Mouse (Mus musculus): Measurements from ENCODE around the gene Tmem30a. TPM values are rescaled to one million over a fixed set of nuclear protein-coding genes. Genes with fewer than 3 reads are reported as not detected.

Tmem30a gene
- total and polyA plus RNA-seq, 2 experiments from 2014 or later: 126 to 182 TPM

GRCm38 (mm10) chr9:79760076-79760475, 33.2 kb downstream of the Tmem30a start:
- Histone ChIP-seq H3K9ac (replicated peaks; ENCODE audit: low read length, poor library complexity, severe bottlenecking) (peak overlapping the region; percentile 84), H3K4me3 (ENCODE audit: low read depth, low read length) (peak overlapping the region; percentile 71), H3K4me2 (ENCODE audit: low read depth, low read length, poor library complexity, severe bottlenecking) (peak overlapping the region; percentile 67), H3K27me3 (ENCODE audit: insufficient read depth, low read length) (no peaks in the 10 kb centered on the region), H3K36me3 (ENCODE audit: insufficient read depth, low read length) (no peaks in the 10 kb centered on the region; the same call in 1 of the 2 replicates), H3K9me3 (ENCODE audit: low read length) (no peaks in the 10 kb centered on the region), H3K27ac (ENCODE audit: low read depth, low read length) (peak overlapping the region; percentile 90), H3K4me1 (ENCODE audit: insufficient read depth, low read length) (peaks cover 4% of the 10 kb centered on the region; the same call in 1 of the 2 replicates)
- no peak for TF ChIP-seq CTCF (IDR thresholded peaks at IDR 0.05)
- peak; percentile 65 for ATAC-seq (ENCODE audit: low FRiP score)
- peak; percentile 46 for DNase-seq (ENCODE audit: low spot score)
- 4% methylated on average over 14 of the region's 14 CpGs for WGBS

- TF ChIP-seq CTCF (IDR thresholded peaks at IDR 0.05): no peak
- Histone ChIP-seq H3K4me3 (ENCODE audit: low read depth, low read length) (peak within 1 kb of the TSS; percentile 71), H3K9ac (replicated peaks; ENCODE audit: low read length, poor library complexity, severe bottlenecking) (peak within 1 kb of the TSS; percentile 84), H3K4me2 (ENCODE audit: low read depth, low read length, poor library complexity, severe bottlenecking) (peak within 1 kb of the TSS; percentile 67), H3K27me3 (ENCODE audit: insufficient read depth, low read length) (no peaks in the 10 kb centered on the region), H3K4me1 (ENCODE audit: insufficient read depth, low read length) (peaks cover 4% of the 10 kb centered on the region; the same call in 1 of the 2 replicates), H3K36me3 (ENCODE audit: insufficient read depth, low read length) (peaks cover 3% of the 10 kb centered on the region; the same call in 1 of the 2 replicates), H3K9me3 (ENCODE audit: low read length) (no peaks in the 10 kb centered on the region), H3K27ac (ENCODE audit: low read depth, low read length) (peak within 1 kb of the TSS; percentile 90)
- peak; percentile 98 for DNase-seq (ENCODE audit: low spot score)
- under 1% methylated on average over 43 of the region's 49 CpGs for whole genome bisulfite sequencing
- ATAC-seq (ENCODE audit: low FRiP score): peak; percentile 99
Measured at GRCm38 (mm10) chr9:79759385-79760005, 33.8 kb downstream of the Tmem30a start, which contains the start of gene Cox7a2. TSS of gene Cox7a2 (minus strand) at chr9:79759878.

DNA sequence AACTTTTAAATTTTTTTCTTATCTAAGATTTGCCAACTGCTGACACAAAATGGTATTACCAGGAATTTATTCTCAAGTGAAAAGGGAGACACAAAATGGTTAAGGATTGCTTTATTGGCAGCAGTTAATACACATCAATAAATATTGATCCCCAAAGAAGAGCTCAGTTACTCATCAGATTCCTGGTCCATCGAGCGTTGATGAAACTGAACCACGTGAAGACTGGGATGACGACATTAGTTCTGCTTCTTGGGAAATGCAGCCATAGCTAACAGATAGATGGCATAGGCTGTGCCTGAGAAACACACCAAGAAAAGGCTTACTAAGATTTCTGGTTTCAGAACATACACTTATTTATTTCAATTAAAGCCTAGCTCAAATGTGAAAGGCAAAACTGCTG, 38.0 kb downstream of the Tmem30a start:
- no peak overlapping the region for H3K4me3 ChIP-seq (ENCODE audit: low read depth, low read length)
- 90% methylated on average over 4 of the region's 4 CpGs for WGBS

DNA sequence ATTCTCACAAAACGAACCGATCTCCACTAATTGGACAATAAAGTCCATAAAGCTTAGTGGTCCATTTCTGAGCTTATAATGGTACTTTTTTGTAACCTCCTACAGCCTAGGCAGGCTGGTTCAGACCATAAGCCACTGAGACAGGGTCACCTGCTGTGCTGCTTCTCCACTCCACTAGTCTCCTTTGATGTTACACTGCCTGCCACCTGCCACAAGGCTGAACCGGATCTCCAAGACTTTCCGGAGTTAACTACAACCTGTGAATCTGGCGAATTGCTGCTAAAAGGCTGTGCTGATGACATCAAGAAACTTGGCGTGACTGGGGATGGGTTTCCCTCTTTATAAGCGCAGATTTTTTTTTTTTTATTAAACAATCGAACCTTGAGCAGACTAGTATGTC, 41.5 kb downstream of the Tmem30a start:
- peaks cover 16% of the 10 kb centered on the region for H3K36me3 ChIP-seq (ENCODE audit: insufficient read depth, low read length)
- TF ChIP-seq CTCF (IDR thresholded peaks at IDR 0.05): no peak
- H3K9me3 ChIP-seq (ENCODE audit: low read length): no peaks in the 10 kb centered on the region
- 82% methylated on average over 8 of the region's 8 CpGs for WGBS
- H3K27me3 ChIP-seq (ENCODE audit: insufficient read depth, low read length): no peaks in the 10 kb centered on the region
- H3K27ac ChIP-seq (ENCODE audit: low read depth, low read length): no peak overlapping the region
- ATAC-seq (ENCODE audit: low FRiP score) (no peak), DNase-seq (ENCODE audit: low spot score) (no peak)
- H3K4me2 ChIP-seq (ENCODE audit: low read depth, low read length, poor library complexity, severe bottlenecking): no peak overlapping the region
- H3K9ac ChIP-seq (replicated peaks; ENCODE audit: low read length, poor library complexity, severe bottlenecking): no peak overlapping the region
- no peaks in the 10 kb centered on the region for H3K4me1 ChIP-seq (ENCODE audit: insufficient read depth, low read length)
- no peak overlapping the region for H3K4me3 ChIP-seq (ENCODE audit: low read depth, low read length)

More for the DNA sequence above, 38.0 kb downstream of the Tmem30a start:
- H3K36me3 ChIP-seq (ENCODE audit: insufficient read depth, low read length): peaks cover 16% of the 10 kb centered on the region
- ATAC-seq (ENCODE audit: low FRiP score) (no peak), DNase-seq (ENCODE audit: low spot score) (no peak)
- no peaks in the 10 kb centered on the region for H3K27me3 ChIP-seq (ENCODE audit: insufficient read depth, low read length)
- no peak overlapping the region for H3K27ac ChIP-seq (ENCODE audit: low read depth, low read length)
- no peak overlapping the region for H3K4me2 ChIP-seq (ENCODE audit: low read depth, low read length, poor library complexity, severe bottlenecking)
- H3K9me3 ChIP-seq (ENCODE audit: low read length): no peaks in the 10 kb centered on the region
- H3K4me1 ChIP-seq (ENCODE audit: insufficient read depth, low read length): peaks cover 4% of the 10 kb centered on the region; the same call in 1 of the 2 replicates
- H3K9ac ChIP-seq (replicated peaks; ENCODE audit: low read length, poor library complexity, severe bottlenecking): no peak overlapping the region
- TF ChIP-seq CTCF (IDR thresholded peaks at IDR 0.05): no peak

DNA sequence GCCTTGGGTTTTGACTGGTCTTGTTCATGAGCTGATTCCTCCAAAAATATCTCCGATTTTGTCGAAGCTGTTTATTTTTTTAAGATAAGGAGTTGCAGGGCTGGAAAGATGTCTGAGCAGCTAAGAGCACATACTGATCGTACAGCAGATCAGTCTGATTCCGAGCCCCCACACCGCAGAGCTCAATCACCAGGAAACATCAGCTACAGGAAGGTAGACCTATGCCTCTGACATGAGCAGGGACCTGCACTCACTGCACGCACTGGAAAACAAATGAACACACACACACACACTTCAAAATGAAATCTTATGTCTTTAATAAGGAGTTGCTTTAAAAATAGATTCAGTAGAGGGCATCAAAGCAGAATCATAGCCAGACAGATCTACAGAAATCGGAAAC, 42.6 kb downstream of the Tmem30a start:
- H3K9me3 ChIP-seq (ENCODE audit: low read length): no peaks in the 10 kb centered on the region
- peaks cover 16% of the 10 kb centered on the region for H3K36me3 ChIP-seq (ENCODE audit: insufficient read depth, low read length)
- ATAC-seq (ENCODE audit: low FRiP score): no peak
- H3K4me2 ChIP-seq (ENCODE audit: low read depth, low read length, poor library complexity, severe bottlenecking): no peak overlapping the region
- H3K27ac ChIP-seq (ENCODE audit: low read depth, low read length): no peak overlapping the region
- H3K9ac ChIP-seq (replicated peaks; ENCODE audit: low read length, poor library complexity, severe bottlenecking): no peak overlapping the region
- no peaks in the 10 kb centered on the region for H3K4me1 ChIP-seq (ENCODE audit: insufficient read depth, low read length)
- no peaks in the 10 kb centered on the region for H3K27me3 ChIP-seq (ENCODE audit: insufficient read depth, low read length)
- TF ChIP-seq CTCF (IDR thresholded peaks at IDR 0.05): no peak
- H3K4me3 ChIP-seq (ENCODE audit: low read depth, low read length): no peak overlapping the region
- WGBS: 91% methylated on average over 7 of the region's 7 CpGs
- no peak for DNase-seq (ENCODE audit: low spot score)

DNA sequence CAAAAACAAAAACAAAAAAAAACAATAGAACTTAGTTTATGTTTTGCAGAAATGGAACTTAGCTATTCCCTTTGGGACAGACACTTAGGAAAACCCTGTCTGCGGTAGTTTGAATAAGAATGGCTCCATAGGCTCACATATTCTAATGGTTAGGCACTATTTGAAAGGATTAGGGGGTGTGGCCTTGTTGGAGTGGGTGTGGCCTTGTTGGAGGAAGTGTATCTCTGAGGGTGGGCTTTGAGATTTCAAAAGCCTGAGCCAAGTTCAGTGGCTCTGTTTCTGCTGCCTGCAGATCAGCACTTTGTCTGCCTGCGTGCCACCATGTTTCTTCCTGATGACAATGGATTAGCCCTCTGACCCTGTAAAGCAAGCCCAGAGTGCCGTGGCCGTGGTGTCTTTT, 48.3 kb downstream of the Tmem30a start:
- H3K27ac ChIP-seq (ENCODE audit: low read depth, low read length): no peak overlapping the region
- WGBS: 32% methylated on average over 4 of the region's 4 CpGs
- H3K9me3 ChIP-seq (ENCODE audit: low read length): no peaks in the 10 kb centered on the region
- DNase-seq (ENCODE audit: low spot score): no peak
- no peak overlapping the region for H3K4me3 ChIP-seq (ENCODE audit: low read depth, low read length)
- no peak overlapping the region for H3K4me2 ChIP-seq (ENCODE audit: low read depth, low read length, poor library complexity, severe bottlenecking)
- no peaks in the 10 kb centered on the region for H3K27me3 ChIP-seq (ENCODE audit: insufficient read depth, low read length)
- H3K4me1 ChIP-seq (ENCODE audit: insufficient read depth, low read length): no peaks in the 10 kb centered on the region
- no peak overlapping the region for H3K9ac ChIP-seq (replicated peaks; ENCODE audit: low read length, poor library complexity, severe bottlenecking)
- TF ChIP-seq CTCF (IDR thresholded peaks at IDR 0.05): no peak
- no peaks in the 10 kb centered on the region; the same call in 1 of the 2 replicates for H3K36me3 ChIP-seq (ENCODE audit: insufficient read depth, low read length)
- ATAC-seq (ENCODE audit: low FRiP score): no peak
